Mouse (Mus musculus) bone marrow, adult 2 months (tissue): Measurements from ENCODE around the gene Ms4a6d. TPM values are rescaled to one million over a fixed set of nuclear protein-coding genes. Genes with fewer than 3 reads are reported as not detected.
"Not testable (repeated sequence)": the region's sequence is repeated elsewhere in the genome, so short reads cannot be mapped to it uniquely, and the experiment has no call there.

ENCODE experiments used
- H3K27ac ChIP-seq: fragments of 200-500 bp; 2 replicates; pipeline ENCODE4 v1.5.1; 2012; ENCODE audit warnings: low read depth, mild to moderate bottlenecking, control low read depth, inconsistent platforms, low read length; ENCODE audit not compliant: control insufficient read depth, poor library complexity, insufficient read depth
- H3K4me1 ChIP-seq: fragments of 200-500 bp; 2 replicates; pipeline ENCODE4 v1.6.1; 2011; ENCODE audit warnings: low read length; ENCODE audit not compliant: control insufficient read depth, insufficient read depth
- H3K4me3 ChIP-seq: fragments of 200-500 bp; replicated peaks from 2 replicates; pipeline ENCODE3; 2011; ENCODE audit warnings: mild to moderate bottlenecking, low read depth, low read length, control low read depth; ENCODE audit not compliant: control insufficient read depth
- CTCF ChIP-seq: fragments of 200-500 bp; IDR thresholded peaks from 2 replicates; pipeline ENCODE4 v1.5.1; 2011; ENCODE audit warnings: low read length, control low read depth; ENCODE audit not compliant: control insufficient read depth, insufficient read depth
- POLR2A ChIP-seq: fragments of 200-500 bp; IDR thresholded peaks from 2 replicates; pipeline ENCODE4 v1.6.1; 2011; ENCODE audit warnings: low read depth, mild to moderate bottlenecking, control low read depth, low read length, borderline replicate concordance; ENCODE audit not compliant: control insufficient read depth
- WGBS: fragments of 180-500 bp; shearing (Covaris S2); methylation state at CpG from one replicate; pipeline ENCODE4 v1.1.7; 2018; 5-methylcytosine and 5-hydroxymethylcytosine counted together
- polyA plus RNA-seq: library from polyadenylated mRNA; stranded (reverse); fragments of >200 nt; gene quantifications from 2 replicates; pipeline ENCODE4 v1.2.4, GENCODE M21; 2011; ENCODE audit warnings: low replicate concordance; ENCODE audit not compliant: missing spikeins, insufficient read depth, insufficient read length

Gene Ms4a6d
- polyA plus RNA-seq, 1 experiment: 3.6 TPM

- Histone ChIP-seq H3K4me3 (no peak overlapping the region), H3K27ac (no peak overlapping the region), H3K4me1 (no peaks in the 10 kb centered on the region)
- TF ChIP-seq POLR2A: no peak
- peak; percentile 67 for TF ChIP-seq CTCF
- 90% methylated on average over 2 of the region's 2 CpGs for WGBS
Measured at GRCm38 (mm10) chr19:11602026-11602425, 2.6 kb downstream of the Ms4a6d start.

DNA sequence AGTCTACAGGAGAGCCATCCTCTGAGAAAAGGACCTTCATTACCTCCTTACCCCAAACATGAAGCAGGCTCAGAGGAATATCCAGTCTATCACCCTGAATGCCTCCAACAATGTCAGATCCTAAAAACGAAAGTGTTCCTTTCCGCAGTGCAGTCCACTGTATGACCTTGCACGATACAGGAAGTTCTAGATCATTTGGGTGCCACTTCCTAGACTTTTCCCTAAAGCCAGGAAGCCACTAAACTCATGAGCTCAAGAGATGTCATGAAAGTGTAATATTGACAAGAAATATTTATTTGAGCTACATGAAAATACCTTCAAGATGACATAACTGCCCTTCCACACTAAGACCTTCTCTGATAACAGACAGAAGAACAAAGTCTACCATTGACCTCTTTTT is 3.3 kb downstream of the Ms4a6d start:
- Histone ChIP-seq H3K27ac (no peak overlapping the region), H3K4me3 (no peak overlapping the region), H3K4me1 (no peaks in the 10 kb centered on the region)
- 75% methylated on average over 3 of the region's 3 CpGs for WGBS
- TF ChIP-seq CTCF: no peak
- no peak for TF ChIP-seq POLR2A

DNA sequence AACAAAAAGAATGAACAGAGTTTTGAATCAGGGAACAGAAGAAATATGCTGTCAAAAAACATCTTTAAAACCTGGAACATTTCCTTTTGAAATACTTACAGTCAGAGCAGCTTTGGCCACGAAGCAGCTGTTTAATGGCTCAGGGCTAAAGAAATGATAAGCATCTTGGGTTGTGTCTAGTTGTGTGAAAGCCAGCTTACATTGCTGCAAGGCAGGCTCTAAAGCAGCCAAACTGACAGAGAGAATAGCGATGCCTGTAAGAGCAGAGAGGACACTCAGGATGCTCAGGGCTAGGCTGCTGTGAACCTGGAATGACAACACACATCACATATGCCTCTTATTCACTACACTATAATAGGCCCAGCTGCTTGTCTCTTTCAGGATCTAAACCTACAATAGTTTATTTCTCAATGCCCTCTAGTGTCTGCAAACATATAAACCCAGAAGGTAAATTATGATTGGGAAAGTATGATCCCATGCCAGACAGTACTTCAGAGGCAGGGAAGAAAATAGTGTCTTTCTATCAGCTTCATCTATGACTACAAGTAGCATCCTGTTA is 14.7 kb downstream of the Ms4a6d start:
- Histone ChIP-seq H3K4me1 (no peaks in the 10 kb centered on the region; the same call in 1 of the 2 replicates), H3K4me3 (no peak overlapping the region), H3K27ac (no peak overlapping the region)
- no peak for TF ChIP-seq POLR2A
- 51% methylated on average over 2 of the region's 2 CpGs for WGBS

GRCm38 (mm10) chr19:11589205-11589604 is 15.4 kb downstream of the Ms4a6d start:
- H3K27ac ChIP-seq: no peak overlapping the region
- 22% methylated on average over 4 of the region's 4 CpGs for WGBS
- H3K4me3 ChIP-seq: no peak overlapping the region
- no peaks in the 10 kb centered on the region; the same call in 1 of the 2 replicates for H3K4me1 ChIP-seq
- TF ChIP-seq CTCF (no peak), POLR2A (no peak)

- TF ChIP-seq POLR2A (no peak), CTCF (no peak)
- no peak overlapping the region for H3K27ac ChIP-seq
- no peaks in the 10 kb centered on the region for H3K4me1 ChIP-seq
- no peak overlapping the region for H3K4me3 ChIP-seq
- 88% methylated on average over 8 of the region's 8 CpGs for WGBS
Measured at GRCm38 (mm10) chr19:11574965-11575364, 29.7 kb downstream of the Ms4a6d start.

DNA sequence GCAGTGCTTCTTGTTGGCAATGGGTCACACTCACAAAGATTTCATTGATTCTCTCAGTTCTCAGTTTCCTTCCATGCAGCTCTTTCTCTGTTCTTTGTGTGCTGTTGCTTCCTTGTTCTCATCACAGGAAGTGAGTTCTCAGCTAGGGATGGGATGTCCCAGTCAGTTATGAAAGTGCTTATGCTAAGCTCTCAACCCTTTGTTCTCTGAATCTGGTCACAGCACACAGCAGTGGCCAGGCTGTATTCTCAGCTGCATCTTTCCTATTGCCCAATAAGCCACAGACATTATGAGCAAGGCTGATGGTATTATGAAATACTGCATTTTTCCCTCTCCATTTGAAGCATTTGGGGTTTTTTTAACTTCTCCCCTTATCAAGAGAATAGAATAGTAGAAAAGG is 45.1 kb downstream of the Ms4a6d start:
- H3K4me1 ChIP-seq, H3K4me3 ChIP-seq, H3K27ac ChIP-seq: not testable (repeated sequence)

- Histone ChIP-seq H3K27ac (no peak overlapping the region), H3K4me3 (no peak overlapping the region), H3K4me1 (no peaks in the 10 kb centered on the region)
- TF ChIP-seq POLR2A (no peak), CTCF (no peak)
- WGBS: 83% methylated on average over 5 of the region's 5 CpGs
Measured at GRCm38 (mm10) chr19:11554726-11555125, 49.9 kb downstream of the Ms4a6d start.

DNA sequence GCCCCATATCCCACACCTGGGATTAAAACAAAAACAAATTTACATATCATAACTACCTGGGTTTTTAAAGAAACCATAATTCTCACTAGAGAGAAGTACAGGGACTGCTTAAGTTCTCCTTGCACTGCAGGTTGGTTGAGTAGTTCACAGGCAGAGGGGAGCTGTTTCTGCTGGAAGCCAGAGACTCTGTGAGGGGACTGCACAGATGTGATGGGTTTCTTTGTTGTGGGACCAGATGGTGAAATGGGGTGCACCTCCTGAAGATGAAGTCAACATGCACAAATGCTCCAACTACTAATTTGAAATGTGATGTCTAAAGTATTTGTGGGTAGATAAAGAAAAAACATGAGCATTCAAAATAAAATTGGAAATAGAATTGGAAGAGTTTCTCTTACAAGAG is 56.7 kb downstream of the Ms4a6d start:
- Histone ChIP-seq H3K4me3 (no peak overlapping the region), H3K27ac (no peak overlapping the region), H3K4me1 (no peaks in the 10 kb centered on the region)
- TF ChIP-seq POLR2A: no peak
- no peak for TF ChIP-seq CTCF

- 51% methylated on average over 2 of the region's 2 CpGs for WGBS
- not testable (repeated sequence) for H3K4me1 ChIP-seq, H3K4me3 ChIP-seq, H3K27ac ChIP-seq
Measured at GRCm38 (mm10) chr19:11544383-11544782, 60.3 kb downstream of the Ms4a6d start.

DNA sequence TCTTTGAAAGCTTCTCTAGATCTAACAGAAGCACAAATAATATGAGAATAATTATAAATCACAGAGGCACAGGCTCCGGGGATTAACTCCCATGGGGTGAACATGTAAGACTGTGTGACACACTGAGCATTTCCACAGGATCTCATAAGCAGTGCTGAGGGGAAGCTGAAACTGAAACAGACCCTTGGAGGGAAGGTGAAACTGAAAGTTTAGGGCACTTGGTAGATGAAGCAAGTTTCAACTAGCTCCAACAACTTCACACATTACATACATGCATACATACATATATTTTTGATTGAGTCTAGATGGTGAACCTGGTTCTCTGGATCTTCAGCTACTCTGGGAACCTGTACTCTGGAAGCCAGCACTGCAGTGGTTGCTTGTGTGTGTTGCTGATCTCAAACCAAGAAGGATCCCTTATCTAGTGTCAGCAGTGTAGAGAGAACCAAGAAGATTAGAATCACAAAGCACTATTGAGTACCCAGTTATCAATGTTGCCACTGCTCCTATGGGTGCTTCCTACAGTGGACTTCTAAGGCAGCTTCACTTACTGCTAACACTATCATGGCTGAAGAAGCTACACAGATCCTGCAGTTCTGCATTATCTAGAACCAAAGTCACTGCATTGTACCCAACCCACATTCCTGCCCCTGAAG is 64.4 kb downstream of the Ms4a6d start:
- not testable (repeated sequence) for H3K4me1 ChIP-seq, H3K27ac ChIP-seq, H3K4me3 ChIP-seq
- WGBS: 2% methylated on average over 1 of the region's 1 CpGs
